Mouse (Mus musculus) adipose tissue, adult 10 weeks (tissue): Measurements from ENCODE around the gene Cflar. TPM values are rescaled to one million over a fixed set of nuclear protein-coding genes. Genes with fewer than 3 reads are reported as not detected.

Source experiments
- polyA plus RNA-seq: library from polyadenylated mRNA; stranded (reverse); fragments of 350-450 nt; fragmentation: Illumina TruSeq; extraction: RNeasy Lipid Tissue Mini Kit (QIAGEN cat#74804); gene quantifications from one replicate; pipeline ENCODE4 v1.2.3, GENCODE M21; 2014; ENCODE audit warnings: low read depth, low replicate concordance

Cflar gene
- 62.6 TPM for polyA plus RNA-seq

GRCm38 (mm10) chr1:58711365-58712016, at the start of gene Cflar:
TSS of gene Cflar (plus strand) at chr1:58711508.

GRCm38 (mm10) chr1:58695810-58696209, 15.5 kb upstream of the Cflar start, which contains the start of gene Als2cr12:
TSS of gene Als2cr12 (minus strand) at chr1:58695989.

DNA sequence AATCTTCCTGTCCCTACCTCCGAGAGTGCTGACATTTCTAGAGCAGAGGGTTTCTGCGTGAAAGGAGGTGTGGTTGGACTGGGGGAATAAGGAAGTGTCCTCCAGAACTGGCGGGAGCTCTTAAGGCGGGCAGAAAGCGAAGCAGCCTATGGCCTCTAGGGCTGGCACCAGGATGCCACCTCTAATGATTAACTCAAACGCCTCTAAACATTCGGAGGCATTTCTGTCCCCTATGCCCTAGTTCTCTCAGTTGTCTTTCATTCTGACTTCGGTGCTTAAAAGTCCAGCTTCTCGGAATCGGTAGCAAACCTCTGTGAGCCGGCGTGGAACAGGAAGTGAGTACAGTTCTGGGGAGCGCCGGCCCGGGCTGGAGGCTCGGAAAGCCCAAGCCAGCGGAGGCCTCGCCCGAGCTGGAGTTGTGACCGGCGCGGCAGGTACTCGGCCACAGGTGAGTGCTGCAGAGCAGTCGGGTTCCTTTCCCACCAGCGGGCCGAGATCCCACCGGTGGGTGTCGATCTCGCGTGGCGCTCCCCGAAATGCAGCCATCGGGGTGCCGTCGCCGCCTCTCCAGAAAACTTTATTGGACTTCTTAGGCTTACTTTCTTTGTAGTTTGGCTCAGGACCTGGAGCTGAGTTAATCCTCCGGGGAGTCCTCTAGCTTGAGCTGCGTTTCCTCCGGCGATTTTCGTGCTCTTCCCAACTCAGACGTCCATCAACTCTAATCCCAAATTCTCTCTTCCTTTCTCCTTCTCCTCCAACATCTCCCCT, 84.2 kb downstream of the Cflar start, which contains the start of gene Casp8:
Gene Casp8 (plus strand): TSS at position 84 of the 768 bp plus-strand sequence.

Other genes with a start within 250 kb of the Cflar start
- gene Orc2, start 206.4 kb upstream of the Cflar start, polyA plus RNA-seq, result 24.0 TPM
- 8.9 TPM for gene Fam126b, start 125.2 kb upstream of the Cflar start, polyA plus RNA-seq
- 143 TPM for gene Ndufb3, start 125.1 kb upstream of the Cflar start, polyA plus RNA-seq
- 12.3 TPM for gene Als2cr12, start 15.5 kb upstream of the Cflar start, polyA plus RNA-seq
- gene Casp8, start 83.9 kb downstream of the Cflar start, polyA plus RNA-seq, result 33.7 TPM